Mouse (Mus musculus) CD4-positive, CD25-positive, alpha-beta regulatory T cell, adult 4 months (primary cell): Measurements from ENCODE around the gene Zfp385a. TPM values are rescaled to one million over a fixed set of nuclear protein-coding genes. Genes with fewer than 3 reads are reported as not detected.
"Not testable (repeated sequence)": the region's sequence is repeated elsewhere in the genome, so short reads cannot be mapped to it uniquely, and the experiment has no call there.

Experiments
- ATAC-seq: one replicate; pipeline ENCODE4 v1.8.0; 2017
- polyA plus RNA-seq, 2 experiments: library from polyadenylated mRNA; unstranded; fragments of 100-300 nt; shearing (Covaris generic); gene quantifications; one replicate each; pipeline ENCODE4 v1.2.1; 2017

Gene Zfp385a
- polyA plus RNA-seq, 2 experiments from 2014 or later = not detected

DNA sequence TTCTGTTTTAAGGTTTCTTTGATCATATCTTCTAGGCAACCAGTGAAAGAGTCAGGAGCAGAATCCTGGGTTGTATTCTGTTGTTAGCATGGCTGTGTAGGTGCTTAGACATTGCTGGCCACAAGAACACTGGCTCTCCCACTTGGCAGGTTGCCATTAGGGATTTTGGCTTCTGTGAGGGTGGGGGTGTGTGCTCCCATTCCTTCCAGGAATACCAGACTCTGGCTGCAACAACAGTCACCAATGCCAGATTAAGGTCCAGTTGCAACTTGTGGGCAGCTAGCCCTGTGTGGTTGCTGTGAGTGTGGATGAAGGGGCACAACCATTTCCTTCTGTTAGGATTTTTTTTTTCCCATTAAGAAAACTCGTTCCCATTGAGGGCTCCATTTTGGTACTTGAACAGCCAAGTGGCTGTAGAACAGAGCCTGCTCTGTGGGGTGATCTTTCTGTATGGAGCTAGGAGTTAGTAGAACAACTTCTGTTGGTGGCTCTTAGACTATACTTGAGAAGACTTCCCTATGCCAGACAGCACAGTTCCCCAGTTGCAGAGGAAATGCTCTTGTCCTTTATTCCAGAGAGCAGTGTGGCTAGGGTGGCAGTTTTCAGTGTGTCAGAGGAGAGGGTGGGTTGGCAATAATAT is 54.0 kb downstream of the Zfp385a start:
- no peak for ATAC-seq

- no peak for ATAC-seq
Measured at GRCm38 (mm10) chr15:103284647-103285046, 55.2 kb downstream of the Zfp385a start.

GRCm38 (mm10) chr15:103284066-103284465 is 55.8 kb downstream of the Zfp385a start:
- ATAC-seq = no peak

GRCm38 (mm10) chr15:103281465-103282205 is 58.3 kb downstream of the Zfp385a start:
- no peak for ATAC-seq

- ATAC-seq = no peak
Measured at GRCm38 (mm10) chr15:103280817-103281464, 59.0 kb downstream of the Zfp385a start.

- no peak for ATAC-seq
Measured at GRCm38 (mm10) chr15:103279750-103280149, 60.1 kb downstream of the Zfp385a start.

- ATAC-seq = no peak
Measured at GRCm38 (mm10) chr15:103277949-103278348, 61.9 kb downstream of the Zfp385a start.

- not testable (repeated sequence) for ATAC-seq
Measured at GRCm38 (mm10) chr15:103275943-103276342, 64.0 kb downstream of the Zfp385a start.

DNA sequence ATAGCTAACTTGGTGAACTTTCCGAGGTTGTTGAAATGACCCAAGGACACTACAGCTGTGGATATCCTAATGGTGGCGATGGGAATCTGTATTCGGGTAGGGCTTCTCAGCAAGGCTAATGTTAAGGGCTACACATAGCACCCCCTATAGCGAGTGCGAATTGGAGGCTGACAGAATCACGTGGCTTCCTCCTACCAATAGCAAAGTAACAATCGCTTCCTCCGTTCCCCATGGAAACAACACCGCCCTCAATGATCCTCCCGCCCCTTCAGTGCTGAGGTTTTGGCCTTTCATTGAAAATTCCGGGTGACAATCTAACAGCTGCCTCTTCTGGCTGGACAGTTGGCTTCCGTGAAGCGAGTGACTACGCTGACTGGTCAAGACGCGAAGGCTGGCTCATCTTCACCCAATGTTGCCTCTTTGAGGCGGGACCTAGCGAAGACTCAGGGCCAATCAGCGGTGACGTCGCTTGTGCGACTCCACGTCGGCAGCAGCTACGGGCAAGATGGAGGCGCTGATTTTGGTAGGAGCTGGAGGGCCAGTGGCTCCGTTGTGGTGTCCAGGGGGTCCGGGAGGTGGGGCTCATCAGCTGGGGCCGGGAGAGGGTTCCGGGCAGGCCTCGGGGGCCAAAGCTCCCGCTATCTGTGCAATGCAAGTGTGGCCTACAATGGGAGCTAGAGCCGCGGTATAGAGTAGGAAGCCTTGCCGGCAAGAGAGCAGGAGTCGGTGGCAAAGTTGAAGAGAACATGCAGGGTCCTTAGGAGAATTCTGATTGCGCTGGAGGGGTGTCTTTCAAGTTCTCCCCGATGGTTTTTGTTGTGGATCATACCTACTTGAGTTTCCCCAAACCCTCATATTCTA is 67.2 kb downstream of the Zfp385a start, which contains the start of gene Copz1:
Gene Copz1 (plus strand): TSS at position 296 of the 861 bp plus-strand sequence.
- peak; percentile 98 for ATAC-seq

DNA sequence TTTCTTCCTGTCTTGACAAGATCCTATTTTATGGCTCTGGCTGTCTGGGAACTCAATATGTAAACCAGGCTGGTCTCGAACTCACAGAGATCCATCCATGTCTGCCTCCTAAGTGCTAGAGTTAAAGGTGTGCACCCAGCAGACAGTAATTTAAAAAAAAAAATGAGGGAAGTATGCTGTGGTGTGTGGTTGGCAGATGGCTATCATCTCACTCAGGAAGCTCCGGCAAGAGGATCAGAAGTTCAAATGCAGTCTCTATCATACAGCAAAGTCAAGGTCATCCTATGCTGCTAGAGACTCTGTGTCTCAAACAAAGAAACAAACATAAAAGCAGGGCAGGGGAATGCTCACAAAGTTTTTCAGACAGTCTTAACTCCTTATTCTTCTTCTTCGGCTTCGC is 71.0 kb downstream of the Zfp385a start:
- no peak for ATAC-seq

GRCm38 (mm10) chr15:103264794-103265193 is 75.1 kb downstream of the Zfp385a start:
- no peak for ATAC-seq

Other genes with a start within 250 kb of the Zfp385a start
- gene Smug1, start 173.0 kb downstream of the Zfp385a start, polyA plus RNA-seq = 1 to 10 TPM; 6.0 to 8.1 TPM
- gene Cbx5, start 100.3 kb downstream of the Zfp385a start, polyA plus RNA-seq = 10 to 100 TPM; 20.0 to 24.9 TPM
- gene Hnrnpa1, start 99.7 kb downstream of the Zfp385a start, polyA plus RNA-seq = 100 to 1,000 TPM; 322 to 361 TPM
- gene Nfe2, start 81.7 kb downstream of the Zfp385a start, polyA plus RNA-seq = under 1 TPM; 0.34 to 0.84 TPM
- 100 to 1,000 TPM; 213 to 244 TPM for gene Copz1, start 67.4 kb downstream of the Zfp385a start, polyA plus RNA-seq
- gene Gpr84, start 29.5 kb downstream of the Zfp385a start, polyA plus RNA-seq = not detected
- gene Itga5, start 26.7 kb upstream of the Zfp385a start, polyA plus RNA-seq = 1 to 10 TPM; 1.9 to 3.8 TPM
- gene Gtsf1, start 90.4 kb upstream of the Zfp385a start, polyA plus RNA-seq = not detected
- not detected for gene Gtsf2, start 108.4 kb upstream of the Zfp385a start, polyA plus RNA-seq
- gene Nckap1l, start 113.7 kb upstream of the Zfp385a start, polyA plus RNA-seq = 100 to 1,000 TPM in 1 of 2 experiments, 10 to 100 TPM in 1; 95.5 to 155 TPM
- 1 to 10 TPM; 2.6 to 3.8 TPM for gene Pde1b, start 162.9 kb upstream of the Zfp385a start, polyA plus RNA-seq
- gene Ppp1r1a, start 197.9 kb upstream of the Zfp385a start, polyA plus RNA-seq = not detected
- gene Glycam1, start 225.0 kb upstream of the Zfp385a start, polyA plus RNA-seq = not detected